Mouse (Mus musculus) intestine, embryonic 14.5 days (tissue): ENCODE data around the gene Polr3g. TPM values are rescaled to one million over a fixed set of nuclear protein-coding genes. Genes with fewer than 3 reads are reported as not detected.

Source experiments
- ATAC-seq: fragments of 200-750 bp; cut with Nextera tagmentation; replicated peaks from 2 replicates; pipeline ENCODE4 v1.8.0; 2017; ENCODE audit warnings: low read depth, moderate number of reproducible peaks, moderate TSS enrichment, moderate library complexity; ENCODE audit not compliant: low FRiP score, low TSS enrichment
- DNase-seq: peaks from one replicate; pipeline ENCODE4 v3.0.0-alpha.2; 2018; ENCODE audit warnings: low spot score
- H3K27ac ChIP-seq: fragments of 300-500 bp; sonication (generic); 2 replicates; pipeline ENCODE4 v1.5.1; 2014; ENCODE audit warnings: low read depth, mild to moderate bottlenecking, control low read depth
- H3K27me3 ChIP-seq: fragments of 300-500 bp; sonication (generic); replicated peaks from 2 replicates; pipeline ENCODE4 v1.6.1; 2014; ENCODE audit warnings: low read length, control low read depth; ENCODE audit not compliant: control insufficient read depth, insufficient read depth
- H3K36me3 ChIP-seq: fragments of 300-500 bp; sonication (generic); 2 replicates; pipeline ENCODE4 v1.6.1; 2014; ENCODE audit warnings: low read length, control low read depth; ENCODE audit not compliant: control insufficient read depth, insufficient read depth
- H3K4me1 ChIP-seq: fragments of 300-500 bp; sonication (generic); replicated peaks from 2 replicates; pipeline ENCODE4 v1.6.1; 2014; ENCODE audit warnings: low read length, control low read depth, mixed read lengths; ENCODE audit not compliant: control insufficient read depth, insufficient read depth
- H3K4me2 ChIP-seq: fragments of 300-500 bp; sonication (generic); 2 replicates; pipeline ENCODE4 v1.6.1; 2014; ENCODE audit warnings: low read length
- H3K4me3 ChIP-seq: fragments of 300-500 bp; sonication (generic); 2 replicates; pipeline ENCODE4 v1.5.1; 2014; ENCODE audit warnings: low read depth, low read length, control low read depth, mixed read lengths
- H3K9ac ChIP-seq: fragments of 300-500 bp; sonication (generic); 2 replicates; pipeline ENCODE4 v1.6.1; 2014; ENCODE audit warnings: mild to moderate bottlenecking, low read length
- H3K9me3 ChIP-seq: fragments of 300-500 bp; sonication (generic); 2 replicates; pipeline ENCODE4 v1.6.1; 2016; ENCODE audit warnings: low read length, control low read depth; ENCODE audit not compliant: control insufficient read depth
- WGBS: fragments of 180-500 bp; shearing (Covaris S2); extraction: QIAGEN DNeasy Blood & Tissue Kit; methylation state at CpG from one replicate; pipeline ENCODE4 v1.1.7; 2014; 5-methylcytosine and 5-hydroxymethylcytosine counted together
- polyA plus RNA-seq: library from polyadenylated mRNA; unstranded; fragments of >200 nt; fragmentation: Nextera tagmentation; extraction: Ambion mirVana; gene quantifications from 2 replicates; pipeline ENCODE4 v1.2.1, GENCODE M21; 2014

Gene Polr3g
- polyA plus RNA-seq, 1 experiment from 2014 or later: 16.1 TPM

GRCm38 (mm10) chr13:81703621-81704020, 7.2 kb downstream of the Polr3g start:
- Histone ChIP-seq H3K9me3 (no peaks in the 10 kb centered on the region), H3K4me1 (no peaks in the 10 kb centered on the region), H3K9ac (no peak overlapping the region), H3K4me2 (no peak overlapping the region), H3K4me3 (no peak overlapping the region), H3K36me3 (0 out of 2 replicates have a peak, but pooled peaks cover 3% of the 10 kb centered on the region), H3K27ac (no peak overlapping the region), H3K27me3 (no peaks in the 10 kb centered on the region)
- WGBS: 72% methylated on average over 9 of the region's 9 CpGs
- ATAC-seq (no peak), DNase-seq (no peak)

DNA sequence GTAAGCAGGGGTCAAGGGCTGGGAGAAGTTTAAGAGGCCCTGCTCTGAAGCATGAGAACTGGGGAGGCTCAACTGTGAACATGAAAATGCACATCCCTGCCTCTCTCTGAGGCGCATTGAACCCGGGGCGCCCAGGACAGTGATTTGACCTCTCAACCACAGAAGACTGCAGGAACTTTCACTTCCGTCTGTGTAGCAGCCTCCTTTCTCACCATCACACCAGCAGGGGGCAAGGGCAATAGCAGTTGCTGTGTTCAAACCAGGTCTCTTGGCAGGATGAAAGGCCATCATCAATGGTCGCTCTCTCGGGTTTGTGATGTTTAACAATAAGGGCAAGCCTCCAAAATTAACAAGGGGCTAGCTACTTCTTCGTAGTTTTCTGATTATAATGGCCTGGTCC, 7.7 kb downstream of the Polr3g start:
- H3K27ac ChIP-seq: no peak overlapping the region
- no peaks in the 10 kb centered on the region for H3K9me3 ChIP-seq
- H3K4me1 ChIP-seq: no peaks in the 10 kb centered on the region
- H3K4me2 ChIP-seq: no peak overlapping the region
- 0 out of 2 replicates have a peak, but pooled peaks cover 6% of the 10 kb centered on the region for H3K36me3 ChIP-seq
- H3K9ac ChIP-seq: no peak overlapping the region
- DNase-seq: no peak
- no peak overlapping the region for H3K4me3 ChIP-seq
- ATAC-seq: no peak
- no peaks in the 10 kb centered on the region for H3K27me3 ChIP-seq
- WGBS: 82% methylated on average over 7 of the region's 7 CpGs

GRCm38 (mm10) chr13:81694446-81694845, 16.4 kb downstream of the Polr3g start:
- 0 out of 2 replicates have a peak, but pooled peaks cover 4% of the 10 kb centered on the region for H3K36me3 ChIP-seq
- no peaks in the 10 kb centered on the region; the same call in 1 of the 2 replicates for H3K4me1 ChIP-seq
- no peaks in the 10 kb centered on the region for H3K9me3 ChIP-seq
- no peak overlapping the region for H3K4me2 ChIP-seq
- no peak overlapping the region for H3K27ac ChIP-seq
- DNase-seq: no peak
- 93% methylated on average over 12 of the region's 12 CpGs for WGBS
- ATAC-seq: no peak
- no peak overlapping the region for H3K4me3 ChIP-seq
- no peak overlapping the region for H3K9ac ChIP-seq
- no peaks in the 10 kb centered on the region for H3K27me3 ChIP-seq

GRCm38 (mm10) chr13:81691606-81692005, 19.2 kb downstream of the Polr3g start:
- WGBS: 70% methylated on average over 9 of the region's 9 CpGs
- H3K4me3 ChIP-seq: no peak overlapping the region
- DNase-seq: no peak

DNA sequence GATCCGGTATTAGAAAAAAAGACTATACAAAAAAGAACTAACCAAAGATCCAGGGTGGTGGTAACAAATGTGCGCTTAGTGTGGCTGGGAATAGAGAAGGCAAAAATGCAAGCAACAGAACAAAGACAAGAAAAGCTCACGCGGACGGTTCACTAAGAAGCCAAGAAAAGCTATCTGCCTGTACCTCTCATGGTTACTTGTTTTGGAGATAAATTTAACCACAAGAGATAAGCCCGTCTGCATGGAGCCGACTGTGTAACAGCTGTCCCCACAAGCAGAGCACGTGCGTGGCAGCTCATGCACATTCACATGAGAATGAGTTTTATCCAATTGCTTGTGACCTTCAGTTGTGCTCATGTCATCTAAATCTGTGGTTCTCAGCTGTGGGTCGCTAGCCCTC, 20.3 kb downstream of the Polr3g start:
- H3K4me3 ChIP-seq: no peak overlapping the region
- H3K36me3 ChIP-seq: no peaks in the 10 kb centered on the region
- ATAC-seq (no peak), DNase-seq (no peak)
- H3K27me3 ChIP-seq: no peaks in the 10 kb centered on the region
- no peaks in the 10 kb centered on the region for H3K9me3 ChIP-seq
- H3K4me2 ChIP-seq: no peak overlapping the region
- H3K4me1 ChIP-seq: no peaks in the 10 kb centered on the region; the same call in 1 of the 2 replicates
- H3K27ac ChIP-seq: no peak overlapping the region
- 72% methylated on average over 10 of the region's 10 CpGs for WGBS
- no peak overlapping the region for H3K9ac ChIP-seq

More at GRCm38 (mm10) chr13:81691606-81692005, 19.2 kb downstream of the Polr3g start:
- Histone ChIP-seq H3K4me1 (no peaks in the 10 kb centered on the region; the same call in 1 of the 2 replicates), H3K9ac (no peak overlapping the region), H3K36me3 (no peaks in the 10 kb centered on the region), H3K27ac (no peak overlapping the region), H3K9me3 (no peaks in the 10 kb centered on the region), H3K4me2 (no peak overlapping the region), H3K27me3 (no peaks in the 10 kb centered on the region)
- ATAC-seq: no peak

- Histone ChIP-seq H3K27ac (no peak overlapping the region), H3K9ac (no peak overlapping the region), H3K27me3 (no peaks in the 10 kb centered on the region), H3K36me3 (no peaks in the 10 kb centered on the region), H3K9me3 (no peaks in the 10 kb centered on the region), H3K4me1 (no peaks in the 10 kb centered on the region; the same call in 1 of the 2 replicates), H3K4me2 (no peak overlapping the region), H3K4me3 (no peak overlapping the region)
- WGBS: 92% methylated on average over 3 of the region's 3 CpGs
- no peak for DNase-seq
- ATAC-seq: no peak
Observed at GRCm38 (mm10) chr13:81689587-81689986, 21.2 kb downstream of the Polr3g start.

DNA sequence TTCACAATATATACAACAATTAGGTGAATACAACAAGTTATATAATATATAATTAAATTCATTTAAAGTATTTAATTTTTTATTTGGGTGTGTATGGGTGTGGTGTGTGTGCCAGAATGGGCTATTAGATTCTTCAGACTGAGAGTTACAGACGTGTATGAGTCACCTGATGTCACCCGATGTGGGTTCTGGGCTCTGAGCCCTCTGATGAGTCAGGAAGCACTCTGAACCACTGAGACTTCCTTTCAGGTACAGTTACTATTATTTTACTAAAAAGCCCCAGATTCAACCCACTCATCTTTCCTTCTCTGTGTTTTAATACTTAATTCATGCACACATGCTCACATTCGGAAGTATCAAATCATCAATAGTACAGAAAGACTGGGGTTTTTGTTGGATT, 25.9 kb downstream of the Polr3g start:
- Histone ChIP-seq H3K4me2 (no peak overlapping the region), H3K9me3 (no peaks in the 10 kb centered on the region), H3K4me3 (no peak overlapping the region), H3K4me1 (no peaks in the 10 kb centered on the region), H3K27ac (no peak overlapping the region), H3K36me3 (no peaks in the 10 kb centered on the region; the same call in 1 of the 2 replicates), H3K9ac (no peak overlapping the region), H3K27me3 (no peaks in the 10 kb centered on the region)
- no peak for ATAC-seq
- no peak for DNase-seq
- WGBS: 88% methylated on average over 3 of the region's 3 CpGs

GRCm38 (mm10) chr13:81684258-81684657, 26.6 kb downstream of the Polr3g start:
- no peak overlapping the region for H3K9ac ChIP-seq
- no peak overlapping the region for H3K4me2 ChIP-seq
- no peaks in the 10 kb centered on the region for H3K27me3 ChIP-seq
- no peaks in the 10 kb centered on the region for H3K9me3 ChIP-seq
- no peak overlapping the region for H3K4me3 ChIP-seq
- ATAC-seq: no peak
- 76% methylated on average over 5 of the region's 5 CpGs for WGBS
- H3K4me1 ChIP-seq: no peaks in the 10 kb centered on the region
- no peak overlapping the region for H3K27ac ChIP-seq
- no peaks in the 10 kb centered on the region; the same call in 1 of the 2 replicates for H3K36me3 ChIP-seq
- DNase-seq: no peak

- H3K4me2 ChIP-seq: no peak overlapping the region
- H3K27ac ChIP-seq: no peak overlapping the region
- DNase-seq (no peak), ATAC-seq (no peak)
- no peak overlapping the region for H3K9ac ChIP-seq
- no peaks in the 10 kb centered on the region; the same call in 1 of the 2 replicates for H3K36me3 ChIP-seq
- no peaks in the 10 kb centered on the region for H3K9me3 ChIP-seq
- H3K4me3 ChIP-seq: no peak overlapping the region
- no peaks in the 10 kb centered on the region for H3K4me1 ChIP-seq
- H3K27me3 ChIP-seq: no peaks in the 10 kb centered on the region
- WGBS: 82% methylated on average over 3 of the region's 3 CpGs
Observed at GRCm38 (mm10) chr13:81683107-81683506, 27.7 kb downstream of the Polr3g start.
